Mouse (Mus musculus): Measurements from ENCODE around the gene Brd7. TPM values are rescaled to one million over a fixed set of nuclear protein-coding genes. Genes with fewer than 3 reads are reported as not detected.

Gene Brd7
- polyA plus RNA-seq, 2 experiments, result 27.5 to 35.5 TPM

- no peak for TF ChIP-seq CTCF (IDR thresholded peaks at IDR 0.05; ENCODE audit: low read depth)
- TF ChIP-seq EP300 (IDR thresholded peaks at IDR 0.05; ENCODE audit: low read depth), result no peak
- Histone ChIP-seq H3K9me3 (ENCODE audit: control insufficient read depth, low read length) (no peaks in the 10 kb centered on the region), H3K27ac (no peak overlapping the region), H3K27me3 (ENCODE audit: control insufficient read depth, insufficient read depth, low read length) (no peaks in the 10 kb centered on the region), H3K9ac (replicated peaks) (no peak overlapping the region), H3K4me3 (ENCODE audit: insufficient read depth in 1 of 2, low read depth in 2 of 2, low read length in 2 of 2) (no peak overlapping the region), H3K4me1 (replicated peaks; ENCODE audit: control insufficient read depth in 2 of 2, insufficient read depth in 2 of 2, low read length in 1 of 2) (no peaks in the 10 kb centered on the region), H3K36me3 (replicated peaks; ENCODE audit: control insufficient read depth, insufficient read depth, low read depth) (peaks cover 79% of the 10 kb centered on the region), H3K4me2 (ENCODE audit: low read depth) (no peak overlapping the region)
- DNase-seq (ENCODE audit: low read depth in 3 of 3, low spot score in 3 of 3) (no peak), ATAC-seq (ENCODE audit: insufficient read depth) (no peak)
- 90% methylated on average over 6 of the region's 6 CpGs for WGBS (ENCODE audit: insufficient replicate concordance)
Observed at GRCm38 (mm10) chr8:88320134-88320533, 41.9 kb downstream of the Brd7 start.

- WGBS (ENCODE audit: insufficient replicate concordance), result 97% methylated on average over 8 of the region's 8 CpGs
- TF ChIP-seq CTCF (IDR thresholded peaks at IDR 0.05; ENCODE audit: low read depth) (no peak), EP300 (IDR thresholded peaks at IDR 0.05; ENCODE audit: low read depth) (no peak)
Observed at GRCm38 (mm10) chr8:88318151-88318550, 43.8 kb downstream of the Brd7 start.

GRCm38 (mm10) chr8:88317341-88317740 is 44.7 kb downstream of the Brd7 start:
- Histone ChIP-seq H3K4me2 (ENCODE audit: low read depth) (no peak overlapping the region), H3K36me3 (replicated peaks; ENCODE audit: control insufficient read depth, insufficient read depth, low read depth) (peaks cover 71% of the 10 kb centered on the region), H3K4me1 (replicated peaks; ENCODE audit: control insufficient read depth in 2 of 2, insufficient read depth in 2 of 2, low read length in 1 of 2) (no peaks in the 10 kb centered on the region), H3K9me3 (ENCODE audit: control insufficient read depth, low read length) (no peaks in the 10 kb centered on the region), H3K27me3 (ENCODE audit: control insufficient read depth, insufficient read depth, low read length) (no peaks in the 10 kb centered on the region), H3K27ac (no peak overlapping the region), H3K9ac (replicated peaks) (no peak overlapping the region), H3K4me3 (ENCODE audit: insufficient read depth in 1 of 2, low read depth in 2 of 2, low read length in 2 of 2) (no peak overlapping the region)
- ATAC-seq (ENCODE audit: insufficient read depth) (no peak), DNase-seq (ENCODE audit: low read depth in 3 of 3, low spot score in 3 of 3) (no peak)
- 81% methylated on average over 5 of the region's 5 CpGs for WGBS (ENCODE audit: insufficient replicate concordance)
- TF ChIP-seq CTCF (IDR thresholded peaks at IDR 0.05; ENCODE audit: low read depth) (no peak), EP300 (IDR thresholded peaks at IDR 0.05; ENCODE audit: low read depth) (no peak)

More at GRCm38 (mm10) chr8:88318151-88318550, 43.8 kb downstream of the Brd7 start:
- DNase-seq (ENCODE audit: low read depth in 3 of 3, low spot score in 3 of 3) (no peak), ATAC-seq (ENCODE audit: insufficient read depth) (no peak)
- H3K27me3 ChIP-seq (ENCODE audit: control insufficient read depth, insufficient read depth, low read length), result no peaks in the 10 kb centered on the region
- H3K9me3 ChIP-seq (ENCODE audit: control insufficient read depth, low read length), result no peaks in the 10 kb centered on the region
- H3K4me3 ChIP-seq (ENCODE audit: insufficient read depth in 1 of 2, low read depth in 2 of 2, low read length in 2 of 2), result no peak overlapping the region
- H3K27ac ChIP-seq, result no peak overlapping the region
- peaks cover 79% of the 10 kb centered on the region for H3K36me3 ChIP-seq (replicated peaks; ENCODE audit: control insufficient read depth, insufficient read depth, low read depth)
- no peaks in the 10 kb centered on the region for H3K4me1 ChIP-seq (replicated peaks; ENCODE audit: control insufficient read depth in 2 of 2, insufficient read depth in 2 of 2, low read length in 1 of 2)
- H3K4me2 ChIP-seq (ENCODE audit: low read depth), result no peak overlapping the region
- no peak overlapping the region for H3K9ac ChIP-seq (replicated peaks)

DNA sequence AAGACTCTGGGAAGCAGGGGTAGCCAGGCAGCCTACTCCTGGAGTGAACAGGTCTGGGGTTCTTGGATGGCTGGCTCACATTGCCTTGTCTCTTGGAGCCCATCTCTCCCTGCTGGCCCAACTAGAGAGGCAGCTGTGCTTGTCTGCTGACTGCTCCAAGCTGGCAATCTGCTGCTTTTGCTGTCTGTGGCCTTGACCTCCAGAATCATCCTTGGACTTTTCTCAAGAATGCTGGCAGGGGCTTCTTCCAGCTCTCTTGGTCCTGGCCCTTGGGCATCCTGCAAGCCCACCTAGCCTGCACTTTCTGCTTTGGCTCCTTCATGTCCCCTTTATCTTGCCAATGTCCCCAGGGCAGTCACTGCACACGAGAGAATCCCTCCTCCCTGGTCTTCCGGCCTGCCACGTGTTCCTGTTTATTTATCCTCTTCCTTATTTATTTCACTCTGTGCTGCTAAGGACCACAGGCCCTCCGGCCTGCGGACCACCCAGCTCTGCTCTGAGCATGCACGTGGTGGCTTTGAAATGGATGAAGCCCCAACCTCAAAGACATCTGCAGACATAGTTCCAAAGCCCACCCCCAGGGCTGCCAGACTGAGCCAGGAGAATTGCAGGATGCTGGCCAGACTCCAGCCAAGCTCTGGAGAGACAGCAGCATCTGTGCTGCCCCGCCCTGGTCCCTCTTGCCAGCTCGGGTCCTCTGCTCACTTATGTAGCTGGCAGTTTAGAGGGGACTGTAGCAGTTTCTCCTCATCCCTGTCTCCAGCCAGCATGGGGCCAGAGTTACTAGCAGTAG is 45.7 kb downstream of the Brd7 start:
- Histone ChIP-seq H3K9me3 (ENCODE audit: control insufficient read depth, low read length) (no peaks in the 10 kb centered on the region), H3K4me1 (replicated peaks; ENCODE audit: control insufficient read depth in 2 of 2, insufficient read depth in 2 of 2, low read length in 1 of 2) (no peaks in the 10 kb centered on the region), H3K27ac (no peak overlapping the region), H3K27me3 (ENCODE audit: control insufficient read depth, insufficient read depth, low read length) (no peaks in the 10 kb centered on the region), H3K4me2 (ENCODE audit: low read depth) (no peak overlapping the region), H3K36me3 (replicated peaks; ENCODE audit: control insufficient read depth, insufficient read depth, low read depth) (peaks cover 68% of the 10 kb centered on the region), H3K9ac (replicated peaks) (no peak overlapping the region), H3K4me3 (ENCODE audit: insufficient read depth in 1 of 2, low read depth in 2 of 2, low read length in 2 of 2) (no peak overlapping the region)
- TF ChIP-seq EP300 (IDR thresholded peaks at IDR 0.05; ENCODE audit: low read depth), result no peak
- no peak for ATAC-seq (ENCODE audit: insufficient read depth)
- DNase-seq (ENCODE audit: low read depth in 3 of 3, low spot score in 3 of 3), result no peak
- 61% methylated on average over 8 of the region's 8 CpGs for WGBS (ENCODE audit: insufficient replicate concordance)

- WGBS (ENCODE audit: insufficient replicate concordance), result 91% methylated on average over 8 of the region's 8 CpGs
- ATAC-seq (ENCODE audit: insufficient read depth) (no peak), DNase-seq (ENCODE audit: low read depth in 3 of 3, low spot score in 3 of 3) (no peak)
Observed at GRCm38 (mm10) chr8:88315302-88315701, 46.7 kb downstream of the Brd7 start.

More at GRCm38 (mm10) chr8:88315302-88315701, 46.7 kb downstream of the Brd7 start:
- H3K36me3 ChIP-seq (replicated peaks; ENCODE audit: control insufficient read depth, insufficient read depth, low read depth), result peaks cover 69% of the 10 kb centered on the region
- no peaks in the 10 kb centered on the region for H3K9me3 ChIP-seq (ENCODE audit: control insufficient read depth, low read length)
- no peaks in the 10 kb centered on the region for H3K4me1 ChIP-seq (replicated peaks; ENCODE audit: control insufficient read depth in 2 of 2, insufficient read depth in 2 of 2, low read length in 1 of 2)
- H3K4me2 ChIP-seq (ENCODE audit: low read depth), result no peak overlapping the region
- H3K27me3 ChIP-seq (ENCODE audit: control insufficient read depth, insufficient read depth, low read length), result no peaks in the 10 kb centered on the region
- H3K4me3 ChIP-seq (ENCODE audit: insufficient read depth in 1 of 2, low read depth in 2 of 2, low read length in 2 of 2), result no peak overlapping the region
- no peak overlapping the region for H3K9ac ChIP-seq (replicated peaks)
- no peak overlapping the region for H3K27ac ChIP-seq
- TF ChIP-seq CTCF (IDR thresholded peaks at IDR 0.05; ENCODE audit: low read depth) (no peak), EP300 (IDR thresholded peaks at IDR 0.05; ENCODE audit: low read depth) (no peak)

All from liver, embryonic 14.5 days (tissue).